12 mouse cellular contexts compared by ENCODE assay signal in the genomic region with DNA sequence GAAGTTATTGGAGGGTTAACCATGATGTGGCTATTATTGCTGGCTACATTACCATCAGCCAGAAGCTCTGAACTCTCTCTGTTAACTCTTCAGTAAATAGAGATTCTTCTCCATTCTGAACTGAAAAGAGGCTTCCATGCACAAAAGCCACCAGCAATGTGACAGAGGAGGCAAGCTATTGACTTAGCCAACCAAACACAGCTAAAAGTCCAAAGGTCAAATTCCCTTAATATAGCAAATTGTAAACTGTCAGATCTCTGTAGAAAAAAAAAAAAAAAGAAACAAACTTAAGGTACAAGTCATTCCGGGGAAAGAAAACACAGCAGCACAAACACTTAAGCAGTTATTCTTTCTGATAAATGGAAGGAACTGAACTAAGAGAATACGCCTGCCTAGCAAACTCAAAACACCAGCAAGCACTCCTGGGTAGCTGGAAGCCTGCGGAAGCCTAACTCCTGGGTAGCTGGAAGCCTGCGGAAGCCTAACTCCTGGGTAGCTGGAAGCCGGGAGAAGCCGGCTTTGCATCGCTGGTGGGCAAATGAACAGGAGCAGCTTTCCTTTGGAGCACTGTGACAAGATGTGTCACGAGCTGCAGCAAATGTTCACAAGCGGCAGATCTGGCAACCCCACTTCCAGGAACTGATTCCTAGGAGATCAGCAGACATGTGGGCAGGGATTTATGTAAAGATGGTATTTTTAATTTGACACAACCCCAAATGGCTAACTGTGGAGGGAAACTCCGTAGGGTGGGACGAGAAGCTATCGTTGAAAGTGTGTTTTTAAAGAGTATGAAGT.
DNase-seq lines count a peak whose midpoint lies in the region; ATAC-seq and TF ChIP-seq lines count a peak whose summit lies in the region.
"Had no signal": no experiment of that assay in that cellular context is flagged by ENCODE, and none has a peak within 500 bp of the region (broad histone marks: within the 10 kb centered on the region; RNA-seq: fewer than 3 reads in every experiment).

No protein-coding gene starts in this region.

- H3K9ac ChIP-seq in lung, embryonic 14.5 days = no peak overlapping the region; the same call in 1 of the 2 replicates
- H3K9ac ChIP-seq in hindbrain, embryonic 13.5 days = no peak overlapping the region
- H3K9ac ChIP-seq in liver, embryonic 12.5 days = no peak overlapping the region
- H3K9ac ChIP-seq: forebrain, embryonic 12.5 days had no signal

- peaks cover 4% of the 10 kb centered on the region; the same call in 1 of the 2 replicates for H3K4me1 ChIP-seq in lung, embryonic 14.5 days (ENCODE audit: insufficient read depth)
- H3K4me1 ChIP-seq in hindbrain, embryonic 13.5 days (replicated peaks) = peaks cover 57% of the 10 kb centered on the region
- no peaks in the 10 kb centered on the region for H3K4me1 ChIP-seq in liver, embryonic 12.5 days

- WGBS in lung, embryonic 14.5 days = 47% methylated on average over 12 of the region's 12 CpGs
- 56% methylated on average over 12 of the region's 12 CpGs for WGBS in hindbrain, embryonic 13.5 days
- 75% methylated on average over 12 of the region's 12 CpGs for WGBS in liver, embryonic 12.5 days (ENCODE audit: insufficient replicate concordance)

- H3K4me3 ChIP-seq in lung, embryonic 14.5 days (ENCODE audit: low read depth, low read length) = no peak overlapping the region
- no peak overlapping the region for H3K4me3 ChIP-seq in hindbrain, embryonic 13.5 days
- H3K4me3 ChIP-seq in liver, embryonic 12.5 days = no peak overlapping the region
- H3K4me3 ChIP-seq: forebrain, embryonic 12.5 days had no signal

- no peak overlapping the region for H3K4me2 ChIP-seq in lung, embryonic 14.5 days
- H3K4me2 ChIP-seq in hindbrain, embryonic 13.5 days = no peak overlapping the region
- H3K4me2 ChIP-seq in liver, embryonic 12.5 days = no peak overlapping the region
- H3K4me2 ChIP-seq: forebrain, embryonic 12.5 days had no signal

- no peaks in the 10 kb centered on the region for H3K27me3 ChIP-seq in lung, embryonic 14.5 days (ENCODE audit: insufficient read depth, low read length)
- H3K27me3 ChIP-seq in hindbrain, embryonic 13.5 days = no peaks in the 10 kb centered on the region
- no peaks in the 10 kb centered on the region for H3K27me3 ChIP-seq in liver, embryonic 12.5 days (replicated peaks)
- H3K27me3 ChIP-seq: forebrain, embryonic 12.5 days had no signal

- DNase-seq in heart, adult 11 months = peak; percentile 62
- no peak for DNase-seq in heart, postnatal 36 days
- peak; percentile 63 for DNase-seq in lung, embryonic 14.5 days
- no peak for DNase-seq in lung, postnatal 4 days
- DNase-seq: lung, adult 2 months; thymus, postnatal 25 days had no signal

- H3K27ac ChIP-seq in lung, embryonic 14.5 days (ENCODE audit: low read depth) = peak overlapping the region; percentile 58
- peak overlapping the region; percentile 52 for H3K27ac ChIP-seq in hindbrain, embryonic 13.5 days
- peak overlapping the region; percentile 51; the same call in 1 of the 2 replicates for H3K27ac ChIP-seq in liver, embryonic 12.5 days
- H3K27ac ChIP-seq: forebrain, embryonic 12.5 days had no signal

- intact Hi-C loops in heart, postnatal 36 days (cut with DNase I) = loop anchor here (10.0 kb wide), 1 partner anchor 532 kb away; a partner anchor contains a TSS

- H3K36me3 ChIP-seq in lung, embryonic 14.5 days (ENCODE audit: insufficient read depth) = no peaks in the 10 kb centered on the region
- H3K36me3 ChIP-seq in hindbrain, embryonic 13.5 days = peaks cover 7% of the 10 kb centered on the region
- no peaks in the 10 kb centered on the region for H3K36me3 ChIP-seq in liver, embryonic 12.5 days

- no peak for TF ChIP-seq CTCF in lung, embryonic 14.5 days (IDR thresholded peaks at IDR 0.05; ENCODE audit: low read depth)

- no peaks in the 10 kb centered on the region for H3K9me3 ChIP-seq in lung, embryonic 14.5 days (ENCODE audit: low read depth, low read length)
- no peaks in the 10 kb centered on the region for H3K9me3 ChIP-seq in hindbrain, embryonic 13.5 days
- no peaks in the 10 kb centered on the region for H3K9me3 ChIP-seq in liver, embryonic 12.5 days (replicated peaks)
- H3K9me3 ChIP-seq: forebrain, embryonic 12.5 days had no signal

- no peak for ATAC-seq in lung, embryonic 14.5 days (ENCODE audit: insufficient read depth)
- no peak for ATAC-seq in hindbrain, embryonic 13.5 days (ENCODE audit: low FRiP score)
- no peak for ATAC-seq in liver, embryonic 12.5 days
- no peak for ATAC-seq in granulocyte monocyte progenitor cell, adult 5-6 weeks (replicated peaks; ENCODE audit: poor library complexity, severe bottlenecking)
- ATAC-seq in erythroblast, adult 5-6 weeks (replicated peaks; ENCODE audit: low FRiP score, poor library complexity, severe bottlenecking) = no peak
- ATAC-seq: inflammation-experienced regulatory T-cells, adult 6 months had no signal

Comparison
In these comparisons a context has a peak if more than half of its experiments do, and no peak if none do; other contexts are left out.
1. DNase-seq: peak in heart, adult 11 months (single experiment) and lung, embryonic 14.5 days (single experiment); none in heart, postnatal 36 days (0 of 2) and lung, postnatal 4 days (0 of 2).
2. Peak in every context shown above with its lines, with median percentiles within 50 percentile points of each other: H3K27ac ChIP-seq.